Mouse (Mus musculus) layer of hippocampus, adult 9-10 months (tissue): ENCODE data around the gene Ap3b1.

Experiments used
- DNase-seq: peaks from one replicate; pipeline ENCODE4 v3.0.0; 2022; ENCODE audit warnings: low spot score

Ap3b1 gene

GRCm38 (mm10) chr13:94539851-94540646 is 181.3 kb downstream of the Ap3b1 start:
- DNase-seq = no peak

GRCm38 (mm10) chr13:94542061-94542460 is 183.3 kb downstream of the Ap3b1 start:
- DNase-seq = no peak

GRCm38 (mm10) chr13:94544211-94544610 is 185.5 kb downstream of the Ap3b1 start:
- DNase-seq = no peak

GRCm38 (mm10) chr13:94545739-94546138 is 187.0 kb downstream of the Ap3b1 start:
- no peak for DNase-seq

- no peak for DNase-seq
Observed at GRCm38 (mm10) chr13:94546246-94546645, 187.5 kb downstream of the Ap3b1 start.

GRCm38 (mm10) chr13:94549580-94549979 is 190.8 kb downstream of the Ap3b1 start:
- DNase-seq = no peak

GRCm38 (mm10) chr13:94550037-94550436 is 191.3 kb downstream of the Ap3b1 start:
- DNase-seq = no peak

GRCm38 (mm10) chr13:94560011-94560410 is 201.3 kb downstream of the Ap3b1 start:
- DNase-seq = peak; percentile 88

- no peak for DNase-seq
Observed at GRCm38 (mm10) chr13:94560878-94561277, 202.1 kb downstream of the Ap3b1 start.

- DNase-seq = no peak
Observed at GRCm38 (mm10) chr13:94562652-94563339, 204.0 kb downstream of the Ap3b1 start.

- no peak for DNase-seq
Observed at GRCm38 (mm10) chr13:94563836-94564235, 205.1 kb downstream of the Ap3b1 start.

GRCm38 (mm10) chr13:94564351-94564994 is 205.7 kb downstream of the Ap3b1 start:
- no peak for DNase-seq

- DNase-seq = no peak
Observed at GRCm38 (mm10) chr13:94565176-94565575, 206.4 kb downstream of the Ap3b1 start.

GRCm38 (mm10) chr13:94565616-94566015 is 206.9 kb downstream of the Ap3b1 start:
- DNase-seq = no peak

- no peak for DNase-seq
Observed at GRCm38 (mm10) chr13:94567739-94568138, 209.0 kb downstream of the Ap3b1 start.

- DNase-seq = no peak
Observed at GRCm38 (mm10) chr13:94571001-94571400, 212.2 kb downstream of the Ap3b1 start.

GRCm38 (mm10) chr13:94573356-94573755 is 214.6 kb downstream of the Ap3b1 start:
- no peak for DNase-seq

- no peak for DNase-seq
Observed at GRCm38 (mm10) chr13:94573833-94574232, 215.1 kb downstream of the Ap3b1 start.

- DNase-seq = no peak
Observed at GRCm38 (mm10) chr13:94575607-94576398, 217.0 kb downstream of the Ap3b1 start.

- no peak for DNase-seq
Observed at GRCm38 (mm10) chr13:94576399-94577176, 217.8 kb downstream of the Ap3b1 start.

GRCm38 (mm10) chr13:94577177-94577540 is 218.4 kb downstream of the Ap3b1 start:
- no peak for DNase-seq
